Mouse (Mus musculus): ENCODE measurements around the gene Shkbp1.

DNA sequence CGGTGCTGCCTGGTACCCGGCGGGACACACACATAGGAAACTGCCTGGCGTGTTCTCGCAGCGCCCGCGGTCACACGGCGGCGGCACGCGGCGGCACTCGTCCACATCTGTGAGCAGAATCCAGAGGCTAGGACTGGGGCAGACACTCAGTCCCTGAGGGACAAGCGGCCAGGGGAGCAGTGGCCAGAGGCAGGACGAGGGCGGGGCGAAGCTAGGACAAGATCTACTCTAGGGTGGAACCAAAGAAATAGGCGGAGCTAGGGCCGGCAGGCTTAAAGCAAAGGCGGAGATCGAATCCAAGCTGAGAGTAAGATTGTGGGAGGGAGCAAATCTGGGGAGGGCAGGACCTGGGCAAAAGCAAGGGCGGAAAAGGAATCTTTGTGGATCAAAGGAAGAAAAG lies 30.1 kb downstream of the Shkbp1 start:
- no peak for TF ChIP-seq CTCF (conservative IDR thresholded peaks at IDR 0.05 in 1 of 2, IDR thresholded peaks at IDR 0.05 in 1 of 2; ENCODE audit: low read depth in 2 of 2, low read length in 2 of 2)
- no peak for TF ChIP-seq POLR2A (IDR thresholded peaks at IDR 0.05; ENCODE audit: low read depth, low read length)
- no peak for TF ChIP-seq CHD2 (IDR thresholded peaks at IDR 0.05; ENCODE audit: low read length)
- no peak for TF ChIP-seq GABPA (IDR thresholded peaks at IDR 0.05; ENCODE audit: insufficient replicate concordance, low read depth, low read length)
- TF ChIP-seq E2F4 (IDR thresholded peaks at IDR 0.05; ENCODE audit: insufficient replicate concordance, low read depth, low read length), result no peak
- no peak for TF ChIP-seq MAFK (IDR thresholded peaks at IDR 0.05; ENCODE audit: insufficient replicate concordance, low read length)
- no peak for TF ChIP-seq MXI1 (IDR thresholded peaks at IDR 0.05; ENCODE audit: low read depth, low read length)
- no peak for TF ChIP-seq TCF12 (IDR thresholded peaks at IDR 0.05; ENCODE audit: low read depth, low read length)
- TF ChIP-seq USF1 (IDR thresholded peaks at IDR 0.05; ENCODE audit: low read depth, low read length), result no peak

All from CH12.LX (cell line).